8 mouse cellular contexts compared by ENCODE assay signal in genomic region chr4:150236521-150237481, GRCm38 (mm10). TPM values are rescaled to one million over a fixed set of nuclear protein-coding genes. Genes with fewer than 3 reads are reported as not detected.
DNase-seq lines count a peak whose midpoint lies in the region; ATAC-seq and TF ChIP-seq lines count a peak whose summit lies in the region.

Gene Eno1, plus strand, starts transcription at chr4:150236721.

- TF ChIP-seq CTCF in midbrain, postnatal 0 days (IDR thresholded peaks at IDR 0.05) = peak; percentile 54

- no peaks in the 10 kb centered on the region for H3K9me3 ChIP-seq in embryonic facial prominence, embryonic 14.5 days (ENCODE audit: control insufficient read depth, low read length)
- H3K9me3 ChIP-seq in limb, embryonic 14.5 days (ENCODE audit: control insufficient read depth, low read length) = no peaks in the 10 kb centered on the region
- no peaks in the 10 kb centered on the region for H3K9me3 ChIP-seq in midbrain, postnatal 0 days (ENCODE audit: low read length)

- H3K4me3 ChIP-seq in embryonic facial prominence, embryonic 14.5 days (ENCODE audit: low read depth, low read length) = peak within 1 kb of the TSS; percentile 90
- H3K4me3 ChIP-seq in limb, embryonic 14.5 days (replicated peaks; ENCODE audit: low read length) = peak within 1 kb of the TSS; percentile 80
- H3K4me3 ChIP-seq in midbrain, postnatal 0 days (ENCODE audit: low read depth, low read length) = peak within 1 kb of the TSS; percentile 70

- H3K4me1 ChIP-seq in embryonic facial prominence, embryonic 14.5 days (ENCODE audit: control insufficient read depth, insufficient read depth, low read length) = peaks cover 25% of the 10 kb centered on the region
- H3K4me1 ChIP-seq in limb, embryonic 14.5 days (ENCODE audit: control insufficient read depth, insufficient read depth, low read length) = peaks cover 45% of the 10 kb centered on the region
- H3K4me1 ChIP-seq in midbrain, postnatal 0 days (ENCODE audit: insufficient read depth, low read length) = peaks cover 11% of the 10 kb centered on the region

- DNase-seq in 3T3-L1 (ENCODE audit: low read depth, low spot score) = peak; percentile 97
- DNase-seq in adrenal gland, postnatal 4 days (ENCODE audit: low spot score in 2 of 2) = peak; percentile 92 to 99
- peak; percentile 98 for DNase-seq in embryonic facial prominence, embryonic 14.5 days (ENCODE audit: low spot score)
- peak; percentile 95 for DNase-seq in heart, adult 8-10 months (ENCODE audit: low spot score)
- DNase-seq in kidney, adult 9 months = peak; percentile 97
- DNase-seq in limb, embryonic 14.5 days (ENCODE audit: low spot score) = peak; percentile 96
- peak; percentile 97 for DNase-seq in midbrain, postnatal 0 days (ENCODE audit: low spot score)
- DNase-seq in spleen, postnatal 14 days (ENCODE audit: low spot score in 2 of 2) = peak; percentile 92 to 94

- H3K4me2 ChIP-seq in embryonic facial prominence, embryonic 14.5 days (ENCODE audit: low read depth, low read length) = peak within 1 kb of the TSS; percentile 82
- H3K4me2 ChIP-seq in limb, embryonic 14.5 days (replicated peaks; ENCODE audit: low read depth, low read length, severe bottlenecking) = peak within 1 kb of the TSS; percentile 57
- peak within 1 kb of the TSS; percentile 75 for H3K4me2 ChIP-seq in midbrain, postnatal 0 days (ENCODE audit: low read depth, low read length, poor library complexity, severe bottlenecking)

- peak within 1 kb of the TSS; percentile 95 for H3K27ac ChIP-seq in embryonic facial prominence, embryonic 14.5 days (replicated peaks; ENCODE audit: low read depth, low read length)
- H3K27ac ChIP-seq in limb, embryonic 14.5 days (replicated peaks; ENCODE audit: low read depth, low read length) = peak within 1 kb of the TSS; percentile 99
- peak within 1 kb of the TSS; percentile 91 for H3K27ac ChIP-seq in midbrain, postnatal 0 days (ENCODE audit: low read depth, low read length)

- ATAC-seq in embryonic facial prominence, embryonic 14.5 days (ENCODE audit: low read depth) = peak; percentile 98
- ATAC-seq in limb, embryonic 14.5 days (ENCODE audit: low FRiP score, low read depth) = peak; percentile 96
- ATAC-seq in midbrain, postnatal 0 days (ENCODE audit: low FRiP score) = peak; percentile 96

- no peaks in the 10 kb centered on the region for H3K27me3 ChIP-seq in embryonic facial prominence, embryonic 14.5 days (replicated peaks; ENCODE audit: control insufficient read depth, insufficient read depth, low read length)
- no peaks in the 10 kb centered on the region for H3K27me3 ChIP-seq in limb, embryonic 14.5 days (ENCODE audit: control insufficient read depth, insufficient read depth, low read length)
- H3K27me3 ChIP-seq in midbrain, postnatal 0 days (ENCODE audit: insufficient read depth, low read length) = no peaks in the 10 kb centered on the region

- TF ChIP-seq POLR2A in limb, embryonic 14.5 days (IDR thresholded peaks at IDR 0.05; ENCODE audit: borderline replicate concordance, extremely low read depth, insufficient read depth, insufficient read length) = peak; percentile 79; the same call in 1 of the 2 replicates

- peak within 1 kb of the TSS; percentile 88 for H3K9ac ChIP-seq in embryonic facial prominence, embryonic 14.5 days (ENCODE audit: low read depth, low read length)
- peak within 1 kb of the TSS; percentile 82 for H3K9ac ChIP-seq in limb, embryonic 14.5 days (ENCODE audit: low read depth, low read length, severe bottlenecking)
- peak within 1 kb of the TSS; percentile 69 for H3K9ac ChIP-seq in midbrain, postnatal 0 days (replicated peaks; ENCODE audit: low read length, poor library complexity, severe bottlenecking)

- peaks cover 24% of the 10 kb centered on the region for H3K36me3 ChIP-seq in embryonic facial prominence, embryonic 14.5 days (ENCODE audit: control insufficient read depth, insufficient read depth, low read length)
- H3K36me3 ChIP-seq in limb, embryonic 14.5 days (ENCODE audit: control insufficient read depth, insufficient read depth, low read length) = peaks cover 29% of the 10 kb centered on the region
- peaks cover 8% of the 10 kb centered on the region for H3K36me3 ChIP-seq in midbrain, postnatal 0 days (ENCODE audit: insufficient read depth, low read length)

- 0% methylated on average over 44 of the region's 78 CpGs for WGBS in embryonic facial prominence, embryonic 14.5 days
- under 1% methylated on average over 49 of the region's 78 CpGs for WGBS in limb, embryonic 14.5 days
- under 1% methylated on average over 68 of the region's 78 CpGs for WGBS in midbrain, postnatal 0 days

RNA-seq across cellular contexts. Expression of gene Eno1, which starts in this region (rescaled TPM):
- total RNA-seq in adrenal gland, postnatal 4 days (2021) = 100 to 1,000 TPM; 259 to 261 TPM
- 1,320 and 1,483 TPM in 2 replicates for polyA plus RNA-seq in embryonic facial prominence, embryonic 14.5 days (2014; fragmentation: Nextera tagmentation; extraction: Ambion mirVana)
- 100 to 1,000 TPM; 110 to 133 (median 121) TPM for total RNA-seq in heart, adult 8-10 months (2022)
- 675 and 907 TPM in 2 replicates for polyA plus RNA-seq in limb, embryonic 14.5 days (2012; rRNA removed)
- 1,291 and 1,302 TPM in 2 replicates for polyA plus RNA-seq in limb, embryonic 14.5 days (2014; fragmentation: Nextera tagmentation; extraction: Ambion mirVana)
- total RNA-seq in midbrain, postnatal 0 days (2014; rRNA removed) = 438 and 440 TPM in 2 replicates
- 1,069 and 1,129 TPM in 2 replicates for polyA plus RNA-seq in midbrain, postnatal 0 days (2015; fragmentation: Nextera tagmentation; extraction: Ambion mirVana)

Comparison
In these comparisons a context has a peak if more than half of its experiments do, and no peak if none do; other contexts are left out.
1. Peak in every context shown above with its lines: DNase-seq, ATAC-seq, H3K4me3 ChIP-seq and H3K27ac ChIP-seq.